Mouse (Mus musculus) cerebellum, postnatal 36 days (tissue): ENCODE measurements at regions not wholly inside any gene's neighbourhood (a gene's known extent, or its start where the extent isn't known, plus 50 kb on each side); places are given as distances from the start of the nearest gene placed in this dataset.

Source experiments
- DNase-seq, 2 experiments: peaks; one replicate each; pipeline ENCODE4 v3.0.0; 2021 to 2022; ENCODE audit warnings: mixed read lengths in 2 of 2

DNA sequence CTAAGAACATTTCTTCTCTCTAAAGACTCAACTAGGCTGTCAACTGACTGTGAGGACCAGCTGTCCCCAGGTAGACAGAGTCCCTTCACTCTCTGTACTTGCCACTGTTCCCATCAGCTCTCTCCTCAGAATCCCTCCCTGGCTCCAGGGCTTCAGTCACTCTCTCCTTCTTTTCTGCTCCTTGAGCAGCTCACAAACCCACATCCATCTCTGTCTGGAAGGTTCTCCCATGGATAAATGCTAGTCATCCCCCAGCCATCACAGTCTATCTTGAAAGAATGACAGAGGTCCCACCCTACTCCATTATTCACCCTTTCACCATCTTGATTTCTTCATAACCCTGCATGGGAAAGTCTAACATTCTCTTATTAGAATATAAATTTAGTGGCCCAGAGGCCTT is 218.0 kb upstream of the Zfp637 start:
- no peak for DNase-seq

DNA sequence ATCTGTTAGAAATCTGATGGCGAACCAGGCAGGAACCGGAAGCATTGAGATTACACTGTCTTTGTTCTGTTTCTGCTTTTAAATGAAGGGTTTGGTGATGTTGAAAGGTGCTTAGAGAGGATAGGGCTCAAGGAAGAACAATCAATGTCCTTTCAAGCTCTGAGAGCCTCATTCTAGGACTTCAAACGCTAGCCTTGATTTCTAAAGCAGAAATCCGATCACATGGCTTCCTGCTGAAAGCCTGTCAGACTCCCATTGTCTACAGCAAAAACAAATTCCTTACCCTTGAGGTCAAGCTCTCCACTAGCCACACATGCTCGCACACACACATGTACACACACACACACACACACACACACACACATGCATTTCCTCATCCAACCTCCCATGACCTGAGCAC is 215.3 kb upstream of the Zfp637 start:
- no peak for DNase-seq

DNA sequence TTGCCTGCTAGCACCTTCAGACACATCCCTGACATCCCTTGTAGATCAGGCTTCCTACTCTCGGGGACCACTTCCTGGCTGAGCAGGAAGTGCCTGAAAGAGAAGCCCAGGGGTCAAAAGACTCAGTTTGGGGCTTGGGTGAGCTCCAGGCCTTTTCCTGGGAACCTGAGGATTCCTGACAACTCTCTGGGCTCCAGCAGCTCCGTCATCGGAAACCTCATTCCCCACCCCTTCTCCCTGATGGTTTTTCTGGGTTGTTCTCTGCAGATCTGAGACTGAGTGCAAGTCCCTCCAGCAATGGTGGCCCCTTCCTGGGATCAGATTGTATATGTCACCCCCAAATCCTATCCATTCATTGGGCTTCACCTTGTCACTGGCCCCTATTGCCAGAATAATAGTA is 213.5 kb upstream of the Zfp637 start:
- DNase-seq = no peak

DNA sequence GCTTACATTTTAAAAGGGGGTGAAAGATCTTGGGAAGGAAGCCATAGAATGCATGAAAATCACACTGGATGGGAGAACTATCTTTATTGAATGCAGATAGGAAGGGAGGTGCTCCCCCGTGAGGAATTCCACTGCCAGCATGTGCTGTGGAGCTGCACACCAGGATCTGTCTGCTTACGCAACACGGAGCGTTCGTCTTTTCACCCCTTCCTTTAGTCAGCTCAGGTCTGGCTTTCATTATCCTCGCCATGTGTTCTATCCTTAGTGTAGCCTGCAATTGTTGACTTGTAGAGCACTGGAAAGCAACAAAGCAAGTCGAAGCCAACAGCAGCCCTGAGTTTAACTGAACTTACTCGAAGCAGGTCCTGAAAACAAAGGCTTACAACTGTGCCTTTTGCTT is 194.4 kb upstream of the Zfp637 start:
- DNase-seq = no peak

DNA sequence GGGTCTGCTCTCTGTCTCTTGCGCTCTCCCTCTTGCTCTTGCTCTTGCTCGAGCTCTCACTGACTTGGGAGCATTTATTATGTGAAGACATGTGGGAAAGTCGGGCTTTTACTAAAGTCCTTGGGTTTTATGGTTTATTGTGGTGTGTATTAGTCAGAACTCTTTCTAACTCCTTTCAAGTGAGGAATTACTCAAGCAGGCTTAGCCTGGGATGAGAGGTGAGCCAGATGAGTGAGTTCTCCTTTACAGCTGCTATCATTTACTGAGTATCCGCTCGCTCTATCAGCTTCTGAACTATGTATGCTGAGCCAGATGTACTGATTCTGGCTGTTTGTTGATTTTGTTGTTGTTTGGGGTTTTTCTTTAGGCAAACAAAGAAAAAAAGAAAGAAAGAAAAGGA is 190.4 kb upstream of the Zfp637 start:
- DNase-seq = no peak

DNA sequence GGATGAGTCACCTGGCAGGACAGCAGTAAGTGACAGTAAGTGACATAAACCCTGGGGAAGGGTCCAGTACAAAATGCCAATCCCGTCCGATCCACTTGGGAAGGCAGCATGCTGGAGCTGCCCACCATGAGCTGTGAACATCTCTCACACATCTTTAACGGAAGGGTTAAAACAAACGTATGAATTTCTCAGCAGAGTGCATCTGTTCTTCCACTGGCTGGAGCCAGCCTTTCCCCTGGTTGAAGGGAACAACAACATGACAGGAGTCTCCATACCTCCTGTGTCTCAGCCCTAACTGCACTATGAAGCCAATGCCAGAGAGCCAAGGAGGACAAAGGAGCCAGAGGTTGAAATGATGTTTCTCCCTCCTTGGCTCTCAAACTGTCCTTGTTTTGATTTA is 189.4 kb upstream of the Zfp637 start:
- DNase-seq = no peak

DNA sequence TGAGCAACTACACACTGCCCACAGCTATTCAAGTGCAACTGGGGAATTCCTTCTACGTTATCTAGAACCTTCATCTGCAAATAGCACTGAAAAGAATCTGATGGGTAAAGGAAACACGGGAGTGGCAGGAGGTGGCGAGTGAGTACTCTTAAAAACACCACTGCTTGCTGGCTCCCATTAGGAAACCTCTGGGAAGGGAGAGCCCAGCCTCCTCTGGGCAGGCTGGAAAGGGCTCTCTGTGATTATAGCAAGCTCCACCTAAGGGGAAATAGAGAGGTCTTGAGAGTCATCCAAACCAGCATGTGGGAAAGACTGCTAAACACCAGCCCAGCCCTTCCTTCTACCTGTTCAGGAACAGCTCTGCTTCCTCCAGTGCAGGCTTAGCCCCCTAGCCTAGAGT is 189.0 kb upstream of the Zfp637 start:
- DNase-seq = no peak

DNA sequence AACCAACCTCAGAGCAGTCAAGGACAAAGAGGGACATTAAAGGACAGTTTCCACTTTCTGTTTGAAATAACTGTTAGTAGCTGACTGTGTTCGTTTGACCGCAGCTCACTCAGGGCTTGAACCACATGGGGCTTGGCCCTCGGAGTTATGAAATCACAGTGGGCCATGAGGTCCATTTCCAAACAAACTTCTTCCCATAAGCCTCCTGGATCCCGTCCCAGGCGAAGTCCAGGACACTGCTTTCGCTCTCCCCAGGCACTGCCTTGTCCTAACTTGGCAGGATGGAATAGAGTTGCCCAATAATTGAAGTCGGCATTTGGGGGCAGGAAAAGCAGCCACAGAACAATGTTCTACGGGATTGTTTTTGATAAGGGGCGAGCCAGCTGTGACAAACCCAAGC is 188.1 kb upstream of the Zfp637 start:
- DNase-seq = peak in 1 of 2 experiments; percentile 6

DNA sequence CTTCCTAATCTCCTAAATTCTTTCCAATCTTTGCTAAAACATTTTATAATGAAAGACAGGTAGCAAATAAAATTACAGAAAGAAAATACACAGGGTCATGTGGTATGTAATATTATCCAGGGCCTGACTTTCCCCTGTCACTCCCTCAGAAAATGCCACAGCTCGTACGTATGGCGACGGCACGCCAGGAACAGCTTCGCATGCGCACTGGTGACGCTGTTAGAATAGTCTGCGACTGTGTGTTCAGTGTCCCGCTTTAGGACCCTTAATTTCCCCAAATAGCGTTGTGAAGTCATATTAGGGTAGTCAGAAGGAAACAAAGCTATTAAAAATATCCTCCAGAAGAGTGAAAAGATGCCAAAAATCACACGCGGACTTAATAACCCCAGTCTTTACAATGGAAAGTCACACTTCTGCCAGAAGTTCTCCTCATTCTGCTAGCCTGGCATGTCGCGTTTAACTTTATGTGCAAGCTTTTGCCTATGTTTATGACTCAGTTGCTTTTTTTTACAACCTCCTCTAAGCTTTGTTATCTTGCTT is 187.0 kb upstream of the Zfp637 start:
- DNase-seq = no peak

DNA sequence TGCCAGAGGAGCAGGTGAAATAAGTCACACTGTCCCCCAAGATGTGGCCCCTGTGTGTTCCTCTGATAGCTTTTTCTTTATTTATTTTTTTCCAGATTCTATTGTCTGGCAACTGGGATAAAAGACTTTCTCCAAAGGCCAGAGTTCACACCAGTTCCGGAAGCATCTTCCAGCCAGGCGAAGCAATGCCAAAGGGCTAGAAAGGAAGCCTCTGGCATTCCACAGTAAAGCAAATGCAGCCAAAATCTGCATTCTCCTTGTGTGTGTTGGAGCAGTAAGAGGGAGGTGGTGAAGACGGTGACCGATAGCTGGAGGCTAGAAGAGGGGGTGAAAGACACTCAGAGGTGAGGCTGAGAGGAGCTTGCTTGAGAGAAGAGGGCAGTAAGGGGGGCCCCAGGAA is 185.0 kb upstream of the Zfp637 start:
- DNase-seq = no peak

DNA sequence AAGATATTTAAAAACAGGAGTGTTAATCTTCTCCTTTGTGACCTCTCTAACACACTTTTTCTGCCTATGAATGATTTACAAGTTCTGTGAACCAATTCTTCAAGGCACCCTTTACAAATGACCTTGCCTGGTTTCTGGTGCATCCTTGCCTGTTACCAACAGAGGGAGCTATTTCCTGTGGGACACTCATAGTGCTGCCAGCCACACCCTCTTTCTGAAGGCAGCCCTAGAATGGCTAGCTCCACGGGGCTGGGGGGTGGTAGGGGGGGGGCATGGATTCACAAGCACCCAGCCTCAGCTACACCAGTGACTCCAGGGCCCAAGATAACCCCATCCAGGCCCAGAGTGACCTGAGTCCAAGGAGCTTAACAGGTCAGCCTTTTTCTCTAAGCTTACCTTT is 180.4 kb upstream of the Zfp637 start:
- no peak for DNase-seq

DNA sequence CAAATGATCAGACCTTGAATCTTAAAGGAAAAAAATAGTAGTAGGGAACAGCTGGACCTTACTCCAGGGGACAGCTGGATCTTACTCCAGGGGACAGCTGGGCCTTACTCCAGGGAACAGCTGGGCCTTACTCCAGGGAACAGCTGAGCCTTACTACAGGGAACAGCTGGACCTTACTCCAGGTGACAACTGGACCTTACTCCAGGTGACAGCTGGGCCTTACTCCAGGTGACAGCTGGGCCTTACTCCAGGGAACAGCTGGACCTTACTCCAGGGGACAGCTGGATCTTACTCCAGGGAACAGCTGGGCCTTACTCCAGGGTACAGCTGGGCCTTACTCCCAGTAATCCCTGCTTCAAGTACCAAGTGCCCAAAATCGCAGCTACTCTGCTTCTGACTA is 178.3 kb upstream of the Zfp637 start:
- DNase-seq = no peak

DNA sequence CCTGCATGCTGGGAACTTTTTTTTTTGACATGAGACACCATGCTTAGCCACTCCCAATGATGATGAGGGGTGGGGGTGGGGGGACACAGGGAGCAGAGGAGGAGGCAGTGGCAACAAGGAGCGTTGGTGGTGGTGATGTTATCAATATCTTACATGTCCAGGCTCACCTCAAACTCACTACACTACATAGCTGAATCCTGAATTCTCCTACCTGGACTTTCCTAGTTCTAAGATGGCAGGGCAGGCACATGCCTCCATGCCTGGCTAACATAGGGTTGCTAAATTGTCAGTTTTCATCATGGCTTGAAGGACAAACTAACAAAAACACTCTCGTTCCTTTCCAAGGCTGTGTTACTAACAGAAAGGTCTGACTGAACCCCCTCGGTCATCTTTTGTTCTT is 170.6 kb upstream of the Zfp637 start:
- DNase-seq = no peak

DNA sequence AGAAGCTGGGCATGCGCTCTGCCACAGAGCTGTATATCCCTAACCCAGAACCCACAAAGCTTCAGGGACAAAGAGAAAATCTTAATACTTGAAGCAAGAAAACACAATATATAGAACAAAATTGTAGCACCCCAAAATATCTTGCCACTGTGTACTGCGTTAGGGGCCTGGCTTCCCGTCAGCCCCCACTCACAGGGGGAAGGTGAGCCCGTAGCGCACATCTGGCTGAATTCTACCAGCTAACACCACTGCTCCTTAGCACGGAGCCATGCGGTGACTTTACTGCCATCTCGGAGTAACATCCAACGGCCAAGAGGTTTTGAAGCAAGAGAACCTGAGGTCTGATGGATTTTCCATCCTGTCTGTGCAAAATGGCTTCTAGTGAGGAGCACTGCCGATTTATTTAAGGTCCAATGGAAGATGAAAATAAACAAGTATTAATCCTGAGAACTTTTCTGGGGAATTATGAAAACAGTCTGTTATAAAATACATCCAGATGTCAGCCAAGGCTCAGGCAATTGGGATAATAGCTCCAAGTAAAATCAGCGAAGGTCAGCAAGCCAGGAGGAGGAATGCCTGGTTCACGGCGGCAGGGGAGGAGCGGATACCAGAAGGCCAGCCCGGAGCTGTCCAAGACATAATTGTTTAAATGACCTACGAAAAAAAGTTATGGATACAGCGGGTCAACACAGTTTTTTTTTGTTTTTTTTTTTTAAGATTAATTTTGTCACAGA is 170.0 kb upstream of the Zfp637 start:
- DNase-seq = no peak

DNA sequence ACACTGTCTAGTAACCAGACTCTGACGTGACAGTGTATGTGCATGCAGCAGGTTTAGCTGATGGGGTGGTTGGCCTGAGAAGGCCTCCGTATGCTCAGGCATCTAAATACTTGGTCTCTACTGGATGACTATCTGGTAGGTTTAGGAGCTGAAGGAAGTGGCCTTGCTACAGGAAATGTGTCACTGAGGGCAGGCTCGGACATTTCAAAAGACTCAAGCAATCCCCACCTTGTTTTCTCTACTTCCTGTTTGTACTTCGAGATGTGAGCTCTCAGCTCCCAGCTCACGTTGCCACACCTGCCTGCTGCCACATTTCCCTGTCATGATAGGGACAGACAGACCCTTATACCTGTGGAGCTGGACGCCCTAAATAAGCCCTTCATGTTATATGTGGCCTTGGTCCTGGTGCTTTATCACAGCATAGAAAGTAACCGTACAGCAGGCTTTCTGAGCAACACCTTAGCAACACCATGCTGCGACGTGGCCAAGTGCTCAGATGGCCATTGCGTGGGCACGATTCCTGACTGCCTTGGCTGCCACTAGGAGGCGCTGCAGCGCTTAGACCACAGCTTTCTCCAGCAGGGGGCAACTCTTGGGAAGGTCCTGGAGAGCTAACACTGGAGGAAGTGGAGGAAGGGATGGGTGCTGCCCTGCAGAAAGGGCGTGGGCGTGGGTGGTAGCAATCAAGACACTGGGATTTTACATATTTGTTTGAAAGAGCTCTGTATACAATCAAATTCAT is 165.8 kb upstream of the Zfp637 start:
- DNase-seq = no peak

DNA sequence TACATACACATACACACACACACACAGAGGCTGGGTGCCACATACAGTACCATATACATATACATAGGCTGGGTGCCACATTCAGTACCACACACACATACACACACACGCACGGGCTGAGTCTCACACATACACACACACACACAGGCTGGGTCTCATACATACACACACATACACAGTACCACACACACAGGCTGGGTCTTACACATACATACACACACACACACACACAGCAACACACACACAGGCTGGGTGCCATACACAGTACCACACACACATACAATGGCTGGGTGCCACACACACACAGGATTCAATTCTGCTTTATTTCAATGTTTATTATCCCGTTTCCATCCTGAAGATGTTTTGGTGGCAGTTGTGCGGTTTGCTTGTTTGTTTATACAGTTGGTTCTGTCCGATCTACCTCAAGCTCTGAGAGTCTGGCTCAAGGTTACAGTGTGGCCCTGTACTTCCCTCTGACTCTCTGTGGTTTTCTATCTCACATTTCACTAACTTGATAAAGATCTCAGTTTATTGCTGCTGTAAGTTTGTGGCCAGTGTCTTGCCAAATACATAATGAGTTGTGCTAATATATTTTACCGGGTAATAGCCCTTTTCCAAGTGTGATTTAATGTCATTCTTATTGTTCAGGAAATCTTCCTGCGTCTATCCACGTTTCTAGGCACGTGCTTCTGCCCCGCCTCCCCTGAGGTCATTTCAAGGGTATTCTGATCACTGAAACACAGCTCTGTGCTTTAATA is 164.7 kb upstream of the Zfp637 start:
- DNase-seq = no peak

DNA sequence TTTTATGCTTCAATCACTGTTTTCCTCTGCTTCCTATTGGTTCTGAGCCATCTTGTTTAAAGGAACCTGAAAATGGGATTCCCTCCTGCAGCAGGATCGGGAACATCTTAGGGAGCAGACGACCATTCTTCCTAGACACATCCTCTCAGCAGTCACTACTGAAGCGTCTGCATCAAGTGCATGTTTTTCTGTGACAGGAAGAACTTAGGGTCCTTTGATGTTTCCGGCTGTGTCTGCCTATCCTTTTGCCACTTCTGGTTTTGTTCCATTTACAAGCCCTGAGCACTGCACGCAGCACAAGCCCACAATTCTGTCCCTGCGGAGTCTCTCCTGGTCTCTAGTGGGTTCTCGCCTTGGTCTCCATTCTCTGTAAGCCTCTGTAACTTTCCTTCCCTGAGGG is 163.9 kb upstream of the Zfp637 start:
- DNase-seq = no peak

DNA sequence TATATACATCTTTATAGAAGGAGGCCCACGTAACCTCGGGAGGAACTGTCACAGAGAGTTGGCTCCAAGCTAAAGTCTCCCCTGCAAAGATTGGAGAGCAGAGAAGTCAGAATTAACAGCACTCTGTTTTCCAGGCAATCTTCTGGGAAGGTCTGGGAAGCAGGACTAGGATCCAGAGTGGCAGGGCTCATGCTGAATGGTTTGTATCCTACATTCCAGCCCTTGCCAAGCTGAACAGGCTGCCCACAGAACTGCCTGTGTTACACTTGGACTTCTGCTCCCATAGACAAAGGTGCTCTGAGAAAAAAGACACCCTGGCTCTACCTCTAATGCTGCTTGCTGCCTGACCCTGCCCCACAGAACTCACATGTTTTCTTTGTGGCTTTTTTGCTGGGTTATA is 163.2 kb upstream of the Zfp637 start:
- no peak for DNase-seq

DNA sequence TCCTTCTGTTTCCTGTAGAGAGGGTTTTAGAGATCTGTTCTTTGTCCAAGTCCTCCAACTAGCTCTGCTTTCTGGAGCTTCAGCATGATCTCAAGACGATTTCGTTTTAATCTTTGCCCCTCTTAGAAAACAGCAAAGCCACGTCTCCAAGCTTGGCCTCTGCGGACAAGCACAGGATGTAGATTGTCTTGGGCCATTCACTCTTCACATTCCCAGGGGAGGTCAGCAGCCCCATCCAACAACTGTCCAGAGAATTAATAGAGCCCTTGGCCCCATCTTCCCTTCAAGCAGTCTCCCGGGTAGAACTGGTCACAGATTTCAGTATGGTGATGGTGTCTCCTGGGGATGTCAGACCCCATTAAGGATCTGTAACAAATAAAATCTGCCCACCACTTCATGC is 162.7 kb upstream of the Zfp637 start:
- DNase-seq = no peak

DNA sequence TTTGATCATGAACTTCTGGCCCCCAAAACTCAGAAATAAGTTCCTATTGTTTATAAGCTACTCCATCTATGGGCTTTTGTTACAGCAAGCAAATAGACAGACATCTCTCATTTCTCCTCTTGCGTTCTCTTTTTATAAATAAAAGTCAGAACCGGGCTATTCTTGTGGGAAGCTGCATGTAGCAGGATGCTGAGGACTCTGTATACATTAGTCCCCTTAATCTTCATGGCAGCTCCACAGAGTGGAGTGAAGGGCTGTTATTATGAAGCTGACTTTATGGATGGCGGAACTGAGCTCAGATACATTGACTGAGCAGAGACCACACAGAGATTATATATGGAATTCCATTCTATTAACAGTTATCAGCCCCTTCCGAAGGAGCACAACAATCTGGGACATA is 162.1 kb upstream of the Zfp637 start:
- no peak for DNase-seq

DNA sequence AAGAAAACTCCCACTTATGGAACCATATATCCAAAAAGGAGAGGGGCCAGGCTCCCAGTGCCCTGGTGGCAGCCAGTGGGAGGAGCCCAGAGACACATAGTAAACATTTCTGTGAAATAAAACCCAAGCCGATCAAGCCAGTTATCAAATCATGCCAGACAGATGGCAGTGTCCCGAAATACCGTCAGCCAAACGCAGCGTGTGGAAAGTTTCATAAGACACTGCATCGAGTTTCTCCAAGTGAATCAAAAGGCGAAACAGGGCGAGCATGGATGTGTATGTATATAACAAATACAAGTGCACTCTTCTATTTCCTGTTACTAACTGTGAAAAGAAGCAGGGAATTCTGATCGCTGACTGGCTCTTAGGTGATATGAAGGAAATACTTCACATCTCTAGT is 154.8 kb upstream of the Zfp637 start:
- no peak for DNase-seq

DNA sequence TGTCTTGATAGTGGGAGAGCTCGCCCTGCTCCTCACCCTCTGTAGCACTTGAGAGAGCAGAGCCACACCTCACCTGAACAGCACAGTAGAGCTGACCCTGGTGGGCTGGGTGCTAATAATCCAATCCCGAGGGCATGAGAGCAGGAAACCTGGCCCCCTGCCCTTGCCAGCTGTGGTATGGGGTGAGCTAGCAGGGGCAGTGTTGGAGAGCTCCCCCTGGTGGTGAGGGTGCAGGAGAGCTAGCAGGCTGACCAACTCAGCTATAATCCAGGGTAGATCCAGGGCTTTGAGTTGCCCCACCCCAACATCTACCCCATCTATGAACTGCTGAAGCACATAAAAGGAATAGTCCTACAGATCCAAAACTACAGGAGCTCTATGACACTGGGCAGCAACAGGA is 153.9 kb upstream of the Zfp637 start:
- DNase-seq = no peak

DNA sequence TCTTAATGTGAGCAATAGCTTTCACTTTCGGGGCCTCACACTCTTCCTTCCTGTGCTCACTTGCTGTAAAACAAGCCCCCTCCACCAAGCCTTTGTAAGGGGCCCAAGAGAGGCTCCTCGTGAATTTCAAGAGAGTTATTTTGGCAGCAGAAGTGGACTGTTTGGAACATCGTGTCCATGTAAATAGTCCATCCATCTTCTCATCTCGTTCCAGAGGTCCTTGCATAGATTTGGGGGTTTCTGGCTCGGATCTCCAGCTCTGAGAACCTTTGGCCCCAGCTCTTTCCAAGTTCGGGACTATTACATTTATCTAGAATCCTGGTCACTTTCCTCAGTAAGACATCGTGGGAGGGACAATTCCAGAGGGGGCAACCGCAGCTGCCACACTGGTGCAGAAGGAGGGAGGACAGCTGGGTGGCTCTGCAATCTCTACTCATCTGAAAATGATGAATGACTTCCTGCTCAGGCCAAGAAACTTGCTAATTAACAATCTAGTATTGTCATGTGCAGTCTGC is 152.3 kb upstream of the Zfp637 start:
- DNase-seq = no peak

DNA sequence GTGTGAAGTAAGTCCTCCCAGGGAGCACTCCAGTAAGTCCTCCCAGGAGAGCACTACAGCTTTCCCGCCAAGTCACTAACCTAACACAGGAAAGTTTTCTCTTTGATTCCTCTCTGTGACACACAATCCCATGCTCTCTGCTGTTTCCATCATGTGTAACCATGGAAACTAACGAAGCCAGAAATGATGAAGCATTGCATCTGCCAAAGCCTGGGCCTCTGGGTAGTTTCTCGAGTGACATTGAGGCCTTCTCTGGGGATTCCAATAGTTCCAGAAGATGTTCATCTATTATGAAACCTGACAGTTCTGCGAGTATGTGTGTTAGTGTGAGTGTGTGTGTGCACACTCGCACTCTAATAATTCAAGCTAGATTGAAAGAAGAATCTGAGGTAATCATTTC is 140.7 kb upstream of the Zfp637 start:
- DNase-seq = no peak
